Mouse (Mus musculus) thymus, adult 2 months (tissue): ENCODE measurements around the gene Iqgap2.

Experiments
- CTCF ChIP-seq: fragments of 200-500 bp; IDR thresholded peaks from 2 replicates; pipeline ENCODE4 v1.5.1; 2012; ENCODE audit warnings: mild to moderate bottlenecking, control low read depth, low read length, moderate library complexity, borderline replicate concordance; ENCODE audit not compliant: control insufficient read depth, poor library complexity, insufficient read depth; ENCODE audit errors: extremely low read depth
- POLR2A ChIP-seq: fragments of 200-500 bp; IDR thresholded peaks from 2 replicates; pipeline ENCODE4 v1.6.1; 2012; ENCODE audit warnings: mild to moderate bottlenecking, low read length, control low read depth, moderate library complexity; ENCODE audit not compliant: control insufficient read depth, poor library complexity, insufficient read depth; ENCODE audit errors: extremely low read depth

DNA sequence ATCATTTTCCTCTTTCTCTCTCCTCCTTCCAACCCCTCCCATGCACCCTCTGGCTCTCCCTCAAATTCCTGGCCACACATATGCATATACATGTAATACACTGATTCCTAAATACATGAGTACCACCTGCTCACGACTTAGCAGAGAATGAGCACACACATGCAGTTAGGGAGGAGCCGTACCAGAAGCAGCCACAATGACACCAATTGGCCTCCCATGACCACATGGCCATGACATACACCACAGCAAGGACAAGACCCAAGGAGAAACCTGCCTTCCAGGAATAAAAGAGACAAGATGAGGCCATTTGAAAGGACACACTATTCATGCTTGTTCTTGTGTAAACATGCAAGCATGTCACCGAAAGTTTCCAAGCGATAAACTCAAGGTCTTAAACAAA is 72.8 kb downstream of the Iqgap2 start:
- TF ChIP-seq CTCF: no peak
- no peak for TF ChIP-seq POLR2A
